Mouse (Mus musculus): ENCODE measurements around the gene Mfsd2b.

Mfsd2b gene

DNA sequence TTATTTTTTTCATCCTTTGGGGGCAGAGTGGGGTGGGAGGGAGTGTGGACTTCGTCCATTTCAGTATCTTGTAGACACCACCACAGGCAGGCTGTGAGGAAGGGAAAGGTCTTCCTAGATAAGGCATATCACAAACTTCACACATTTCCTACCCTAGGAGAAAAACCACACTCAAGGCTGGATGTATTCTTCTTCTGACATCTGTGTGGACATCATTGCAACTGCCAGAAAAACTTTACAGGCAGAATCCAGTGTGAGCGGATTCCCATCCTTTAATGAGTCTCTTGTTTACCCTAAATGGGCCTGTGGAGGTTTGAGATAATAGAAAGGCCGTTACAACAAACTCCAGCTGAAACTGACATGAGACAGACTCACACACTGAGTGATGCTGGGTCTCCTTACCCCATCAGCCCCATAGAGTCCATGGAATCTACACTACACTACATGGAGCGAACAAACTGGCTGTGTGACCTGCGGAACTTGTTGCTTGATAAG is 1.1 kb downstream of the Mfsd2b start:
- no peak for DNase-seq

DNA sequence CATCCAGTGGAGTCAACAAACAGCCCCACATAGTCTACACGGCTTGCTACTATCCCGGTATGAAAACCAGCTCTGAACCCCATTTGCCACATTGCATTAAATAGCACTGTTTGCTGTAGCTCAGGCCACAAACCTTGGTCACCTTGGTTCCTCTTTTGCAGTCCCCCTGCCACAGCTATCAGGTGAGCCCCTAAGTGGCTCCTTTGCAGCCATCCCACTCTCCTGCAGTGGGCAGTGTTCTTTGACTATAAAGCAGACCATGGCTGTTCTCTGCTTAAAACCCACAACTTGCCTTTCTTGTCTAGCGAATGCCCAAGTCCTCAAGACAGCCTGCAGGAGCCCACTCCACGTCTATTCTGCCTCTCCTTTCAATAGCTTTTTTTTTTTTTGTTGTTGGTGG is 1.9 kb downstream of the Mfsd2b start:
- DNase-seq, result no peak

DNA sequence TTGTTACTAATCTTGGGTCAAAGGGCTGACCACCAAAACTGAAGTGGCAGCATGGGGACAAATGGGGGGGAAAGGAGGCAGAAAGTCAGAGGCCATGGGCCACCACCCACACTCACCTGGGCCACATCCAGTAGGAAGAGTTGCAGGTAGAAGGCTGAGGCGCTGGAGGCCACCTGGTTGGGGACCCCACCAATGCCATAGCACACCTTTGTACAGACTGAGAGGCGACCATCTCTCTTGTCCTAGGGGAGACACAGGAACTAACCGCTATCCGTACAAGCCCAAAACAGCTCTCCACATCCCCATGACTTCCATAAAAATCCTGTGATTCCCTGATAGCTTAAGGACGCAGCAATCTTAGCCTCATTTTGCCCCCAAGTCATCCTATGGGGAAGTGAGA is 2.9 kb downstream of the Mfsd2b start:
- DNase-seq, result no peak

DNA sequence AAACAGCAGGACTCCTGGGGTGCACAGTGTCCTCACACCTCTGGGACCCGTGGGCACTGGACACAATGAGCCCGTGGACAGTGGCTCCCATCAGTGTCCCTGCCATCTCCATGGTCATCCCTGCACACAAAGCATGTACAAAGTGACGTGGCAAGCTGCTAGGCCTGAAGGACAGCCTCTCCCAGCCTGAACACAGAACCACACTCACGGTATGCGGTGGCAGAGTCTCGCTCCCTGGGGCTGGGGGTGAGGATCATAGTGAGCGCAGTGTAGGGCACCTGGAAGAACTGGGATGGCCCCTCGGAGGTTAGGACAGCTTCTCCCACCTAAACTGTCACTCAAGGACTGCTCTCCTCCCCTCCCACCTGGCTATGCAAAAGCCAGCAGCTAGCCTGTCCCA is 5.2 kb downstream of the Mfsd2b start:
- no peak for DNase-seq

DNA sequence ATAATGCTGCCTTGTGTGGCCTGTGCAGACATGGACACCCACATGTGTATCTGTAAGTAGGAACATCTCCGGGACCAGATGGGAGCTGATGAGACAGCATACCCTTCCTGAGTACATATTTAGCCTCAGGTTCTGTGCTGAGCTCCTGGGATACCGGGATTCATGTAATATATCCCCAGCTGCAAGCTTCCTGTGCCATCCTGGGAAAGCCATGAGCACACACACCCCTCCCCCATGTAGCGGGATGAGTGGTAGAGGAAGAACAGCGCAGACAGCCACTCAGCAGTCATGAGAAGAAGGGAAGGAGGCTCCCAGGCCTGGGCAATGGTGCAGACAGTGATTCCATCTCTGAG is 9.8 kb downstream of the Mfsd2b start:
- no peak for DNase-seq

DNA sequence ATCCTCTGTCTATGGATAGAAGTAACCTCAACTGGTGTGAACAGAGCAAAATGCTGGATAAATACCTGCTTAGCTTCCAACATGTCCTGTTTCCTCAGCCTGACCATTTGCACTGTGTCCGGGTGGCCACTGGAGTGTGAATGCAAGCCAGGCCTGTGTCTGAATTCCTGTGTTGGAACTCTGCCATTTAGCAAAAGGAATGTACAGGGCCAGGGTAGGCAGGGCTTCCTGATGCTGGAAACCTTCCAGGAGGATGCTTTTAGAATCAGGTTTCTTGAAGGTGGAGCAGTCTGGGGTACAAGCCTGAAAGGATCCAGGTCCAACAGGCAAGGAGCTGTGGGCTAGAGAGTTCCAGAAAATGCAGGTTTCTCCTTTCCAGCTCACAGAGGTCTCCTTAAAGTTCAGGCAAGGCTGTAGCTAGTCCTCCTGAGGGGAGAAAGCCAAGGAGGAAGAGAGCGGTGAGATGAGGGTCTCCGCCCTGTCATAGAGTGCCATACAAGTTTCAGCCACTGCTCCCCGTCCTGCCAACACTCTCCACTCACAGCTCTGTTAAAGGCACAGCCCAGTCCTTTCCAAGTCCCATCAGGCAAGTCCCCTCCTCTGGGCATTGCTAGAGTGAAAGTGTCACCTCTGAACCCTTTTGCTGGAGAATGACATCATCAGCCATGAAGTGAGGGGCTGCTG is 10.4 kb downstream of the Mfsd2b start:
- peak; percentile 71 to 92 for DNase-seq

DNA sequence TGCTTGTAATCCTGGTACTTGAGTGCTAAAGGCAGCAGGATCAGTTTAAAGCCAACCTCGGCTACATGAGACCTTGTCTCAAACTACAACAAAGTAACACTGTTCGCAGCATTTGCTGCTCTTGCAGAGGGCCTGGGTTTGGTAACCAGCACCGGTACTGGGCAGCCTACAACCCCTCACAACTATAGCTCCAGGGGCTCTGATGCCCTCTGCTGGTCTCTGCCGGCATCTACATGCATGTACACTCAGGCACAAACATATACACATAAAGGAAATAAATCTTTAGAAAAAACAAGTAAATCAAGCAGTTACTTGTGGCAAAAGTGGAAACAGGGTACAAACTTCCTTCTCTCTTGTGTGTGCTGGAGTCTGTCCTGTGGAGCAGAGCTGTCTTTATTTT is 11.5 kb downstream of the Mfsd2b start:
- DNase-seq, result peak in 1 of 2 experiments; percentile 23

DNA sequence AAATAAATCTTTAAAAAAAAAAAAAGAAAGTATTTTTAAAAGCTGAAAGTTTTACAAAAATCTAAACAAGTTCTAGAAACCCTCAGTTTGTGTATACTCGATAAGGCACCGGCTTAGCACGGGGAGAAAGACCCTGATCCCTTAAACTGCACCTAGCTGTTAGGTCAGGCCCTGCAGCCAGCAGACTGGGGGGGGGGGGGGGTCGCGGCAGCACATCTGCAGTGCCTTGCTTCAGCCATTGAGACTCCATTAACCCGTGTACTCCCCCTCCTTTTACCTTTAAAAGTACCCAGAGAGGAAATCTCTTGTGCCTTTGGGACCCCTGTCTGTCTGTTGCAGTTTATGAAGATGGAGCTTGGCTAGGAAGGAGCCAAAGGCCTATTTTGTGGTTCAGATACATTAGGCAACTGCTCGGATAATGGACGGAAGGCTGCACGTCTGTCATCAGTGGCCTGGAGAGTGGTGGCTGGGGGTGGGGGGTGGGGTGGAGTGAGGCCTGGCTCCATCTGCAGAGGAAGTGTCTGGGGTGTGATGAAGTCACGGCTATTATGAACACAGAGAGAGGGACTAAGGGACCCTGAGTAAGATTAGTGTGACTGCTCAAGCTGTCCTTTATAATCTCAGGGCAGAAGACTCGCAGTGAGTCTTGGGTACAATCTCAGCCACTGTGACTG is 14.8 kb downstream of the Mfsd2b start:
- no peak for DNase-seq

DNA sequence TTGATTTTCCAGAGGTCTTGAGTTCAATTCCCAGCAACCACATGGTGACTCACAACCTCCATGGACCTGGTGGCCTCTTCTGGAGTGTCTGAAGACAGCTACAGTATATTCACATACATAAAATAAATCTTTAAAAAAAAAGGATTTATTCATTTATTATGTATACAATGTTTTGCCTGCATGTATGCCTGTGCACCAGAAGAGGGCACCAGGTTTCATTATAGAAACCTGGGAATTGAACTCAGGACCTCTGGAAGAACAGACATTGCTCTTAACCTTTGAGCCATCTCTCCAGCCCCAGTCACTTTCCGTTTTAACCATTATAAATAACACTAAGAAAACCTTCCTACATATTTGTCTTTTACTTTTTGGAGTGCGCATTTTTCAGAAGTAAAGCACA is 17.3 kb downstream of the Mfsd2b start:
- no peak for DNase-seq

DNA sequence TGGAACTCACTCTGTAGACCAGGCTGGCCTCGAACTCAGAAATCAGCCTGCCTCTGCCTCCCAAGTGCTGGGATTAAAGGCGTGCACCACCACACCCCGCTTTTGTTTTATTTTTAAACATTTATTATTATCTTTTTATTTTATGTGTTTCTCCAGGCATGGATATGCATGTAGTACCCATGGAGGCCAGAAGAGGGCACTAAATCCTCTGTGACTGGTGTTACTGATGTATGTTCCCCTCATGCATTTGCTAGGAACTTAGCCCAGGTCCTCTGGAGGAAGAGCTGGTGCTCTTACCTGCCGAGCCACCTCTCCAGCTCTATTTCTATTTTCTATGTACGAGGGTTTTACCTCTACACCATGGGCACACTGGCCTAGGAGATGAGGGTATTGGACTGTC is 18.0 kb downstream of the Mfsd2b start:
- DNase-seq, result peak in 1 of 2 experiments; percentile 57

DNA sequence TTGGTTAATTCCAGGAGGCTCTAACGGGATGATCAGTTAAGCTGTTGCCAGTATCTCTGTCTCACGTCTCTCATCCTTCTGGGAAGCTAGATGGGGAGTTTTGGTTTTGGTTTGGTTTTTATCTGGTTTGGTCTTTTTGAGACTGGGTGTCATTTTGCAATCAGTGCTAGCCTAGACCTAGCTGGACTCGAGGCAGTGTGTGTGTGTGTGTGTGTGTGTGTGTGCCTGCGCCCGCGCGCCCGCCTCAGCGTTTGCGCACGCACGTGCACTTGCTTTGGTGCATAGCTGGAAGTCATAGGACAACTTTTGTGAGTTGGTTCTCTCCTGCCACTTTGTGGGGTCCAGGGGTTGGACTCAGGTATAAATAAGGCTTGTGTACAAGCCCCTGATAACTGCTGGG is 30.4 kb downstream of the Mfsd2b start:
- DNase-seq, result peak; percentile 41 to 68

DNA sequence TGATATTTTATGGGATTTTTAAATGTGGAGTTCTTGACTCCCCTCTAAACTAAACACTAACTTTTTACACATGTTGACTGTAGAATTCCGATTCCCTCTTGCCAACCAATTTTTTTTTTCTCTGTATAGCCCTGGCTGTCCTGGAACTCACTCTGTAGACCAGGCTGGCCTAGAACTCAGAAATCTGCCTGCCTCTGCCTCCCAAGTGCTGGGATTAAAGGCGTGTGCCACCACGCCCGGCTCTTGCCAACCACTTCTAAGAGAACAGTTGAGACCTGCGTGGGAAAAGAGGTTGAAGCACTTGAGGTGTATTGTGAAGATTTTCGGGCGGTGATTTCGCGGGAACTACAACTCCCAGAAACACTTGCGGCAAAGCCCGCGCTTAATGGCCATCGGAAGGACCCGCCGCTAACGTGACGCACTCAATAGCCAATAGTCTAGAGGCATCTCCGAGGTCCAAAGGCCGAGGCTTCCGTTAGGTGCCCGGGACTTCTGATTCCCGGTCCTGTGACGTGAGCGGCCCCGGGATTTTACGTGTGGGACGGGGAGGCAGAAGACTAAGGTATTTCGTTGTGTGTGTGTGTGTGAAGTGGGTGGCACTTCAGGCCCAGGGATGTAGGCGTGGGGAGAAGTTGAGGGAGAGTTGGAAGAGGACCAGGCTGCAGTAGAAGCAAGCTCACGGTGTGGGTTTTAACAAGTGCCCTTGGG is 31.1 kb downstream of the Mfsd2b start, which contains the start of gene Wdcp:
Wdcp (plus strand) TSS at position 414 of the 708 bp plus-strand sequence.
- peak; percentile 94 to 96 for DNase-seq

DNA sequence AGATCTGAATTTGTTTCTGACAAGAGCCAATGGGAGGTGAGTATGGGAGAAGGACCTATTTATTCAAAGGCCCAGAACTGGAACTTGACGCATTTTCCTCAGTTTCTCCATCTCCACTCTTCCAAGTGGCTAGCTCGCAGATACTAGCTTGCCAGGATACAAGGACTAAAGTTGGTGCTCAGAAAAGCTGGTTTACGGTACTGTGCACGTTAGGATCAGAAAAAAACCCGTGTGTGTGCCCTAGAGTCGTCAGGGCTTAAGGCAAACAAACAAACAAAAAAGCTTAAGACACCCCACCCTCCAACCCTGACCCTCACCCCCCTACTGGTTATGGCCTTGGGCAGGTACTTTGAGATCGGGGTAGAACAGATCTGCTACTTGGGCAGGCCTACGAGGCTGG is 31.7 kb downstream of the Mfsd2b start:
- no peak for DNase-seq

DNA sequence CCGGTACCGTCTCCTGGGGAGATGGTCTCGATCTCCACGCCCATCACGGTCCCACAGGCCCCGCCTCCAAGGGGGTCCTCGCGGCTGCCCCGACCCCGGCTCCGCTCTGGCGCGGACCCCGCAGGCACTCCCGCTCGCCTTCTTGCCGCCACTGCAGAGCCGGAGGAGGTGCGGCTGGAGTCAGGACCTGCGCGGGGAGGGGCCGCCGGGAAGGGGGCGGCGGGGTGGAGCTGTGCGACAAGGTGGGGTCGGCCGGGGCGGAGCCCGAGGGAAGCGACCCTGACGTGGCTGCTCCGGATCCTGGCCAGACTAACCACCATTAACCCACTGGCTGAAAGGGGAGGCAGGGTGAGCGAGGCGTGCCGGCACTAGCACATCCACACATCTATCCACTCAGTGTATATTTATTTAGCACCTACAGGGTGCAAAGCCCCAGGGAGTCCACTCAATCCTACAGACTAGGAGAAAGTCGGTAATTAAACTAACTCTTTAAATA is 32.7 kb downstream of the Mfsd2b start, which contains the start of gene Fkbp1b:
Fkbp1b (minus strand) TSS at position 200 of the 496 bp plus-strand sequence.
- DNase-seq, result peak; percentile 52 to 76

DNA sequence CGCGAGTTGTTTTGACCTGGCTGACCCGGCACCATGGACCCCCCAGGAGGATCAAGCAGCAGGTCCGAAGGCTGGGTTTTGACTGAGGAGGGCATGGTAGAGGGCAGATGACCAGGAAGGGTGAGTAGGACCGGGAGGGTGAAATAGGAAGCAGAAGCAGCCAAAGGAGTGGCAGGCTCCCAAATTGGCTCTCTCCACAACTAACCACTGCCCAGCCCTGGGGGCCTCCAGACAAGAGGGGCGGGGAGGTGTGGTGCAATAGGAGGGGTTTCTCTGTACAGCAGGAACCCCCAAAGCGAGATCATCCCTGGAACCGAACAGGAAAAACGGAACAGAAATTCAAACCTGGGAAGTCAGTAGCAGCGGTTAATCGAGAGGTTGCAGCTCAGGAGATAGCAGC is 33.4 kb downstream of the Mfsd2b start:
- peak in 1 of 2 experiments; percentile 15 for DNase-seq

DNA sequence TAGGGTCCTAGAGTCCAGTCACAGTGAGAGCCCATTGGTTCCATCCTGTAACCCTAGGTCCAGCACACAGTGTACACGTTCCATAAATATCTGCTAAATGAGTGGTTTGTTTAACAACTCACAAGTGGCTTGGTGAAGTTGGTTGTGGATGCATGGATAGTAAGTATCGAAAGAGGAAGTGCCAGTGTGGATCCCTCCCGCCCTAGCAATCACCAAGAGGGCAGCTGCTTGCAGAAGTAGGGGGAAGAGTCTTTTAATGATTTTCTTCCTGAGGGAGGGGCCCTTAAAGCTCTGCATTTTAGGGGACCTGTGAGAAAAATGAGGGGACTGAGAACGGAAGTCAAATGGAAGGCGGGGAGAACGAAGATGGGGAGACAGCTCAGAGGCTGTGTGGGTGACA is 34.1 kb downstream of the Mfsd2b start:
- DNase-seq, result no peak

DNA sequence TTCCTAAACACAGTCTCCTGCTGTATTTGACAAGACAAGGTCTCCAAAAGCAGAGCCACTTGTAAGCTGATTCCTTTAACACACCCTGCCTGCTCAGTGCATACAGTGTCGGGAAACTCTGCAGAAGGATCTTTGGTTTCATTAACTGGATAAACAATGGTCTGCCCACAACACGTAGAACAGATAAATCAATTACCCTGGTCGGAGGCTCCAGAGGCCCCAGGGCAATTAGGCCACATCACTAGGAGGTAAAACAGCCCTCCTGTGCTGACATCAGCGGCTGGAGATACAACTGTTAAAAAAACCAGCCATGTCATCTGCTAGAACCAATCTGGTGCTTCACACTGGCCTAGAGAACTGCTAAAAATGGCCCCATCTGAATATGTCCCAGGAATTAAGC is 37.2 kb downstream of the Mfsd2b start:
- no peak for DNase-seq

DNA sequence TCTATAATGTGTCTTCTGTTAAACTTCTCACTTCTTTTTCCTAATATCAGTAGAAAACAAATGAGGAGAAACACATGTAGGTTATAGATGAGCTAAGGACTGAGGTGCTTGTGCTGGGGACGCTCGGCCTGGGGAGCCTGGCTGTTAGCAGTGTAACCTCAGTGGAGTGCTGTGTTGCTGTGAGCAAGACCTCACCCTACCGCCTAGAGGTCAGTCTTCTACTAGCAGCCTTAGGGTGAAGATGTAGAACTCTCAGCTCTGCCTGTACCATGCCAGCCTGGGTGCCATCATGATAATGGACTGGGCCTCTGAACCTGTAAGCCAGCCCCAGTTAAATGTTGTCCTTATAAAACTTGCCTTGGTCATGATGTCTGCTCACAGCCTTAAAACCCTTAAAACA is 46.9 kb downstream of the Mfsd2b start:
- DNase-seq, result no peak

DNA sequence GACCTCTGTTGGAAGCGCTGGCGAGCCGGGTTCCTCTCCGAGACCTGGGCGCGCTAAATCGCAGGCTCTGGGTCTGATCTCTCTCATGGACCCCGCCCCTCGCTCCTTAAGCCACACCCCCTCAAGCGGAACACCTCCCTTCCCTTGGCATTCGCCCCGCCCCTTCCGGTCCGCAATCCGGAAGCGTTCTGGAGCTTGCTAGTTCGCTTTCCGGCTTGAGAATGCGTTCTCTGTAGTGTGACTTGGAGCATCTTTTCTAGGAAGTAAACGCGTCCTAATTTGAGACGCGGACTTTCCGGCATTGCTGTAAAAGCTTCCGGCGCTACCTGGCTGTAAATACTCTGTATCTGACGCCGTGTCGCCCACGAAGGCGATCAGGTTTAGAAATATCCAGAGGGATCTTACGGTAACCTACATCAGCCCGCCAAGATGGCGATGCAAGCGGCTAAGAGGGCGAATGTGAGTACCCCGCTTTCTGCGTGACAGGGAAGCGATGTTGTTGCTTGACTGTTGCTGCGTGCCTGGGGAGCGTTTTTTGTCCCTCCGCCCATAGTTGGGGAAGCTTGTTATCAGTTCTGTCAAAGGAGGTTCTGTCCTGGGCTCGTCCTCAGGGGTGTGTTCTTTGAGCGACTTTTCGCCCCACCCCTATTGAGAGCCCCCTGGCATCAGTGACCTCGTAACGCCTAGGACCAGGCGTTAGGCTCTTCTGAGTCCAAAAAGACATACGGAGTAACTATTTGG is 56.6 kb downstream of the Mfsd2b start, which contains the start of gene Sf3b6:
Sf3b6 (plus strand) TSS at position 184 of the 741 bp plus-strand sequence.
- DNase-seq, result peak; percentile 99 to 100

DNA sequence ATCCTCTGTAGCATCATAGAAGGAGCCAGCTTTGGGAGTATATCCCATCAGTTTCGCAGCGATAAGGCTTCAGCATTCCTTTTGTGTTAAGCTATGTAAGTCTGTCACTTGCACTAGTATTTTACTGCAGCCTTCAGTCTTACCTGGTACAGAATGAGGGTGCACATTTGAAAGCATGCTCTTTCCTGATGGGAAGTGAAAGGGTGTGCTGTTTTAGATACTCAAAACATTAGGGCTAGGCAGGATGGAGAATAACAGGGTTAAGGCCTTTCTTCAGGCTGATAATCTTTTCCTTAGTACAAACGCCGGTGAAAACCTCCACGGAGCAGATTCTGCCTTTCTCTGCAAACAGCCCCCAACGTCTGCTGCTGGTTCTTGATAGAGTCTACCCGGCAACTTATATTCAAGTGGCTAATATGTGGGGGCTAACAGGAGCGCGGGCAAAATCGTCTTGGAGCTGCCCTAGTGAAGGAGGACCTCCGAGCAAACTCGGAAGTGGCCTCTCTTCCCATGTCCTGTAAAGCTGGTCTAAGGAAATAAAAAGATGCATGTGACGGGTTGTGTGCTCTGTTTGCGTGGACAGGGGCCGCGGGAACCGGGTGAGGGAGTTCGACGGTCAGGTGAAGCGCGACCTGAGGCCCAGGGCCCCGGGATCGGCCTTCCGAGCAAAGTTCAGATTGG is 57.3 kb downstream of the Mfsd2b start:
- DNase-seq, result no peak

DNA sequence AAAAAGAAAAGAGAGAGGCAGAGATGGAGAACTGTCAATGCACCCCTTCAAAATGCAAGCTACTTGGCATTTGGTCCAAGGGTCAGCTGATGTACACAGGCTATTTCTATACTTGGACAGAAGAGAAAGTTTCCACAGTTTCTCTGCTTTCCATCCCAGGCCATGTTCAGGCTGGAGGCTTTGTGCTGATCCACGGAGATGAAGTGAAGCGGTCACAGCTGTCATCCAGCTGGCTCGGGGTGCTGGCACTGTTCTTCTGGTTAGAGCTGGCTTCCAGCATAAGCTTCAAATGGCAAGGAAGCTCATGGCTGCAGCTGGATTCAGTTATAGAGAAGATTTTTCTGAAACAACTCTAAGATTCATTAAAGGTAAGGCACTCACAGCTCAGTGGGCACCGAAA is 60.5 kb downstream of the Mfsd2b start:
- no peak for DNase-seq
